Mouse (Mus musculus): ENCODE measurements around the gene Gpsm1. TPM values are rescaled to one million over a fixed set of nuclear protein-coding genes. Genes with fewer than 3 reads are reported as not detected.

Gene Gpsm1
- polyA plus RNA-seq, 1 experiment: 17.7 TPM

DNA sequence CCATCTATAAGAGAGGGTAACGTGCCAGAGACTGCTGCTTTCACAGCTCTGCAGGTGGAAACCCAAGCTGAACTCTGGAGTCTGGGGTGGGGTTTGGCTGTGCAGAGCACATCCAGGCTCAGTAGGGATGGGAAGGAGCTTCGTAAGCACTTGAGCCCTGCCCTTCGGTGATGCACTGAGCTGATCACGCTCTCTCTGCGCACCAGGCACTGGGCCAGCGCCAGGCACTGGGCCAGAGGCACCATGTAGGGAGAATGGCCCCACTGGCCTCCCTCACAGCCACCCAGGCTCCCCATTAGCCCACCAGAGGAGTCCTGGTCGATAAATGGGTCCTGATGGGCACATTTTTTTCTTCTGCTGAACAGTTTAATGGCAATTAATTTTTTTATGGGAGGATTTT lies 29.5 kb upstream of the Gpsm1 start:
- Histone ChIP-seq H3K4me3 (ENCODE audit: extremely low read depth, insufficient read depth, insufficient read length) (no peak overlapping the region), H3K36me3 (ENCODE audit: control insufficient read depth, insufficient read depth, low read length) (no peaks in the 10 kb centered on the region), H3K27me3 (ENCODE audit: control insufficient read depth, insufficient read depth, low read length) (no peaks in the 10 kb centered on the region), H3K4me1 (ENCODE audit: control insufficient read depth, insufficient read depth, insufficient read length) (no peaks in the 10 kb centered on the region), H3K27ac (ENCODE audit: insufficient read depth, low read length) (no peak overlapping the region)
- WGBS: 75% methylated on average over 7 of the region's 7 CpGs
- TF ChIP-seq POLR2A (IDR thresholded peaks at IDR 0.05; ENCODE audit: low read depth, low read length): no peak
- no peak for TF ChIP-seq CTCF (IDR thresholded peaks at IDR 0.05; ENCODE audit: extremely low read depth, insufficient read depth, insufficient read length, insufficient replicate concordance)
- DNase-seq (ENCODE audit: low read depth in 1 of 2, low spot score in 2 of 2): no peak

DNA sequence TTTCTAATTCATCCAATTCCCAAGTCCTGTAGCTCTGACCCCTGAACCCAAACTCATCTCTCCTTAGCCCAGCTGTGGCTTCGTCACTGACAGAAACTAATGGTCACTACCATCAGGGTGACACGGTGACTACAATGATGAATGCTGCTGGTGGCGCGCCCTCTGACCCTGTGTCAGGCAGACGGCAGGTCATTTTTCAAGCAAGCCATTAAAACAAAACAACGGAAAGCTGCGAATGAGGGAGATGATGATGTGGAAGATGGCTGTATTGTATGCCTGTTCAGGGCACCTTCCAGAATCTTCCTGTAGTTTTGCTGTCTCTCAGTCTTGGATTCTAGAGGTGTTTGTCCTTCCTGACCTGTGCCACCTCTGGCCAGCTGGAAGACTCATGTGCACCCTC lies 28.9 kb upstream of the Gpsm1 start:
- DNase-seq (ENCODE audit: low read depth in 1 of 2, low spot score in 2 of 2): no peak
- H3K27ac ChIP-seq (ENCODE audit: insufficient read depth, low read length): no peak overlapping the region
- H3K4me3 ChIP-seq (ENCODE audit: extremely low read depth, insufficient read depth, insufficient read length): no peak overlapping the region
- 90% methylated on average over 7 of the region's 7 CpGs for WGBS
- H3K36me3 ChIP-seq (ENCODE audit: control insufficient read depth, insufficient read depth, low read length): no peaks in the 10 kb centered on the region
- no peaks in the 10 kb centered on the region for H3K27me3 ChIP-seq (ENCODE audit: control insufficient read depth, insufficient read depth, low read length)
- H3K4me1 ChIP-seq (ENCODE audit: control insufficient read depth, insufficient read depth, insufficient read length): no peaks in the 10 kb centered on the region
- TF ChIP-seq CTCF (IDR thresholded peaks at IDR 0.05; ENCODE audit: extremely low read depth, insufficient read depth, insufficient read length, insufficient replicate concordance) (no peak), POLR2A (IDR thresholded peaks at IDR 0.05; ENCODE audit: low read depth, low read length) (no peak)

DNA sequence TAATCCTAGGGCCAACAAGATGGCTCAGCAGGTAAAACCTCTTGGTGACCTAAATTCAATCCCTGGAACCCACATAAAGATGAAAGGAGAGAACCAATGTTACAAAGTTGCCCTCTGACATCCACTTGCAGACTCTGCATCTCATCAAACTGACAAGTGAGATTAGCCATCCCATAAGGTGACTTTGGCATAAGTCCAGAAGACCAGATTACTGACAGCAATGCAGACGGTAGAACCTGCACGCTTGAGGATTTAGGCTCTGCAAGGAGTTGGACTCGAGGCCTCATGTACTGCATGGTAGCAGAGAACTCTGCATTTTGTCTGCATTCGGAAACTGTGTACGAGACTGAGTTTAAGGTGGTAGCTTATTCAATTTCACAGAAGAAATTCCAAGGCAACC lies 25.2 kb upstream of the Gpsm1 start:
- TF ChIP-seq CTCF (IDR thresholded peaks at IDR 0.05; ENCODE audit: extremely low read depth, insufficient read depth, insufficient read length, insufficient replicate concordance) (no peak), POLR2A (IDR thresholded peaks at IDR 0.05; ENCODE audit: low read depth, low read length) (no peak)
- H3K4me1 ChIP-seq (ENCODE audit: control insufficient read depth, insufficient read depth, insufficient read length): no peaks in the 10 kb centered on the region
- no peak for DNase-seq (ENCODE audit: low read depth in 1 of 2, low spot score in 2 of 2)
- H3K27me3 ChIP-seq (ENCODE audit: control insufficient read depth, insufficient read depth, low read length): no peaks in the 10 kb centered on the region
- no peak overlapping the region for H3K27ac ChIP-seq (ENCODE audit: insufficient read depth, low read length)
- no peaks in the 10 kb centered on the region for H3K36me3 ChIP-seq (ENCODE audit: control insufficient read depth, insufficient read depth, low read length)
- WGBS: 91% methylated on average over 5 of the region's 5 CpGs
- H3K4me3 ChIP-seq (ENCODE audit: extremely low read depth, insufficient read depth, insufficient read length): no peak overlapping the region

DNA sequence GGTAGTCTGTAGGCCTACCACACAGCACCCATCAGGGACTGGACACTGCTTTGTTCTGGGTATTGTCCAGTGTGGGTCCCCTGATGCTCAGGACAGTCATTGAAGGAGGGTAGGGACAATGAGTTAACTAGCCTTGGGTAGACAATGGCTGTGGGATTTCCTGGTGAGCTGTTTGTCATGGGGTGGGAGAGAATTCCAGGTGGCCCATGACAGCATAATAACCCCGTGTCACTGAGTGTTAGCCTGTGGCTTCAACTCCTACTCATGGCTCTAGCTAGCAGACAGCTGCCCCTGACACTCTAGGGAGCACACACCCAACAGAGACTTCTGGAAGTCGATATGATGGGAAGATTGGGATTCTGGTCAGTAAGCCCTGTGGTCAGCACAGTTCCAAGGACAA lies 20.9 kb upstream of the Gpsm1 start, which contains the start of gene Ccdc187:
Gene Ccdc187 (minus strand): TSS at position 101 of the 400 bp plus-strand sequence.
- H3K4me1 ChIP-seq (ENCODE audit: control insufficient read depth, insufficient read depth, insufficient read length): no peaks in the 10 kb centered on the region
- no peak within 1 kb of the TSS for H3K27ac ChIP-seq (ENCODE audit: insufficient read depth, low read length)
- H3K27me3 ChIP-seq (ENCODE audit: control insufficient read depth, insufficient read depth, low read length): no peaks in the 10 kb centered on the region
- no peaks in the 10 kb centered on the region for H3K36me3 ChIP-seq (ENCODE audit: control insufficient read depth, insufficient read depth, low read length)
- TF ChIP-seq POLR2A (IDR thresholded peaks at IDR 0.05; ENCODE audit: low read depth, low read length) (no peak), CTCF (IDR thresholded peaks at IDR 0.05; ENCODE audit: extremely low read depth, insufficient read depth, insufficient read length, insufficient replicate concordance) (no peak)
- DNase-seq (ENCODE audit: low read depth in 1 of 2, low spot score in 2 of 2): no peak
- 66% methylated on average over 2 of the region's 2 CpGs for WGBS
- H3K4me3 ChIP-seq (ENCODE audit: extremely low read depth, insufficient read depth, insufficient read length): no peak within 1 kb of the TSS

DNA sequence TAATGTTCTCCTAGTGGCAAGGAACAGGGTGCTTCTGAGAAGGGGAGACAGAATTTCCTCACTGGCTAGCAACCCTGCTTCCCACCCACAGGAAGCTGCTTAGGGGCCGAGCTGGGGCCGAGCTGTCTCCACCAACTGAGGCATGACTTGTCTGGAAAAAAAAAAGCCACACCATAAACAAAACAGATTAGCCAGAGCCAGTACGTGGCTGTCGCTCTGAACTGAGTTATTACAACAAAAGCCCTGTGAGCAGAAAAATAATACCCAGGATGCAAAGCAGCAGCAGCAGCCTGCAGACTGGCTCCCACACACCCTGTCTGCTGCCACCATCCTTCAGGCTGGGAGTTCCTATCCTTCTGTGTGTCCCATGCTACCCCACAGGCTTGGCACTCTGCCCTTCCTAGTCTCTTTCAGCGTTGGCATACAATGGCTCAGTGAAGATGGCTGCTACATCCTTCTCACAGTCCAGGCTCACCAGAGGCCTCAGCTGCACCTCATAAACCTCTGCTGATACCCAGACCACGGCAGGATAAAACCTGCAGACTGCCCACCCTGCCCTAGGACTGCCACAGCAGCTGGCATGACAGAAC lies 18.6 kb upstream of the Gpsm1 start:
- Histone ChIP-seq H3K4me1 (ENCODE audit: control insufficient read depth, insufficient read depth, insufficient read length) (no peaks in the 10 kb centered on the region), H3K27ac (ENCODE audit: insufficient read depth, low read length) (no peak overlapping the region), H3K36me3 (ENCODE audit: control insufficient read depth, insufficient read depth, low read length) (no peaks in the 10 kb centered on the region), H3K4me3 (ENCODE audit: extremely low read depth, insufficient read depth, insufficient read length) (no peak overlapping the region), H3K27me3 (ENCODE audit: control insufficient read depth, insufficient read depth, low read length) (no peaks in the 10 kb centered on the region)
- WGBS: 15% methylated on average over 6 of the region's 6 CpGs
- no peak for DNase-seq (ENCODE audit: low read depth in 1 of 2, low spot score in 2 of 2)
- TF ChIP-seq POLR2A (IDR thresholded peaks at IDR 0.05; ENCODE audit: low read depth, low read length) (no peak), CTCF (IDR thresholded peaks at IDR 0.05; ENCODE audit: extremely low read depth, insufficient read depth, insufficient read length, insufficient replicate concordance) (no peak)

DNA sequence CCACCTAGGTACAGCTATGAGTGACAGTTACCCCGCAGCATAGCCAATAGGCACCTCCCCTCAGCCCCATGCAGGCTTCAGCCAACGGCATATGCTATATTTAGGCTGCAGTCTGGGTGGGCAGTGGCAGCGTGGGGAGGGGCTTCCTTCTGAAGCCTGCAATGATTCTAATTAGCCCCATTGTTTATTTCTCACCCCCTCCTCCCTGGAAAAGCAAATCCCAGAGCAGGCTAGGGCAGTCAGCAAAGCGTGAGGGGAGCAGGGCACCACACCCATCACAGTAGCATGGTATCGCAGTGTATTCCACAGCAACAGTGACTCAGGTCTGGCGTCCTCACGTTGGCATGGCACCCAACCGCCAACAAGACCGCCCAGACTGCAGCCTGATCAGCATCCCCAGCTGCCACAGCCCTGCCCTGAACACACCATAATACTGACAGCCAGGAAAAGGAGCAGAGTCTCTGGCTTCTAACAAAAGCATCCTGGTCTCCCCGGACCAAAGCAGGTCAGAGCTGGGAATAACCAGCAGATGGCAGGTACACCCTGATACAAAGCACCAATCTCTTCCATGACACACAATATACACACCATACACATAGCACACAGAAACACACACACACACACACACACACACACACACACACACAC lies 17.0 kb upstream of the Gpsm1 start:
- 6% methylated on average over 10 of the region's 10 CpGs for WGBS
- no peak for DNase-seq (ENCODE audit: low read depth in 1 of 2, low spot score in 2 of 2)
- no peak overlapping the region for H3K27ac ChIP-seq (ENCODE audit: insufficient read depth, low read length)
- H3K27me3 ChIP-seq (ENCODE audit: control insufficient read depth, insufficient read depth, low read length): no peaks in the 10 kb centered on the region
- H3K4me1 ChIP-seq (ENCODE audit: control insufficient read depth, insufficient read depth, insufficient read length): no peaks in the 10 kb centered on the region
- H3K4me3 ChIP-seq (ENCODE audit: extremely low read depth, insufficient read depth, insufficient read length): no peak overlapping the region
- no peaks in the 10 kb centered on the region for H3K36me3 ChIP-seq (ENCODE audit: control insufficient read depth, insufficient read depth, low read length)
- TF ChIP-seq POLR2A (IDR thresholded peaks at IDR 0.05; ENCODE audit: low read depth, low read length) (no peak), CTCF (IDR thresholded peaks at IDR 0.05; ENCODE audit: extremely low read depth, insufficient read depth, insufficient read length, insufficient replicate concordance) (no peak)

DNA sequence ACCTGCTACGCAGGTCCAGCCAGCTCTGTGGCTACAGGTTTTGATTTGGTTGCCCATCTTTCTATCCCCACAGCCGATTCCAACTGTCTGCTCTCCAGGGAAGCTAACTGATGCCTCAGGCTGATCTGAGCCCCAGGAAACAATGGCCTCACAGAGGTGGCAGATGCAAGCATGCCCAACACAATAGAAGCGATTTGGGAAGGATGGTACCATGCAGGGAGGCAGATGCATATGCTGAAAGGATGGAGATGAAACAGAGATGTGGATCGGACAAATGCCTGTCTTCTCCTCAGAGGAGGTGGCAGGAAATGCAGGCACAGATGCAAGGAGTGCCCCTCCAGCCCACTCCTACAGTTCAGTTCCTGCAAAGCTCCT lies 16.5 kb upstream of the Gpsm1 start:
- Histone ChIP-seq H3K4me1 (ENCODE audit: control insufficient read depth, insufficient read depth, insufficient read length) (no peaks in the 10 kb centered on the region), H3K36me3 (ENCODE audit: control insufficient read depth, insufficient read depth, low read length) (no peaks in the 10 kb centered on the region), H3K27ac (ENCODE audit: insufficient read depth, low read length) (no peak overlapping the region), H3K4me3 (ENCODE audit: extremely low read depth, insufficient read depth, insufficient read length) (no peak overlapping the region), H3K27me3 (ENCODE audit: control insufficient read depth, insufficient read depth, low read length) (no peaks in the 10 kb centered on the region)
- TF ChIP-seq CTCF (IDR thresholded peaks at IDR 0.05; ENCODE audit: extremely low read depth, insufficient read depth, insufficient read length, insufficient replicate concordance): no peak
- no peak for TF ChIP-seq POLR2A (IDR thresholded peaks at IDR 0.05; ENCODE audit: low read depth, low read length)
- no peak for DNase-seq (ENCODE audit: low read depth in 1 of 2, low spot score in 2 of 2)
- WGBS: 33% methylated on average over 4 of the region's 4 CpGs

All from spleen, adult 2 months (tissue).